Mouse (Mus musculus): ENCODE measurements around the gene Mosmo.

DNA sequence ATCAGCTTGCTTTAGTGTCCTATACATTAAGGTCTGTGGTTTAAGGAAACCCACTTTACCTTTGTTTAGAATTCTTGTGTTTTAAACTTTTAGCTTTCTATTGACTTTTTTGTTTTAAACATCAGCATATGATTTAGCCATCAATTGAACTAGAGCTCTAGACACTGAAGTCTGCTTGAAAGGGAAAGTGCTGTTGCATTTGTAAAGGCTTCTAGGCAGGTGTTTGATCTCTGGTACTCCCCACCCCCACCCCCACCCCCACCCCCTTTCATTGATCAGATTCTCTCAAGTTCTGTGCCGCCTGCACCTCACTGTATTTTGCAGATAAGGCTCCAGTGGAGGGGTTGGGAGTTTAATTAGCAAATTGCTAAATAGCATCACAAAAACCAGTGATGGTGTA, 18.2 kb downstream of the Mosmo start:
- TF ChIP-seq POLR2A (IDR thresholded peaks at IDR 0.05; ENCODE audit: insufficient read length, low read depth): no peak
- TF ChIP-seq SRF (IDR thresholded peaks at IDR 0.05; ENCODE audit: control insufficient read depth, insufficient read length, low read depth): no peak
